Mouse (Mus musculus): ENCODE data around the gene Oxgr1.
"Not testable (repeated sequence)": the region's sequence is repeated elsewhere in the genome, so short reads cannot be mapped to it uniquely, and the experiment has no call there.

Gene Oxgr1

GRCm38 (mm10) chr14:120042187-120042820 lies at the start of gene Oxgr1:
Gene Oxgr1, minus strand, starts transcription at chr14:120042435.
- no peak for DNase-seq (ENCODE audit: low read depth, low spot score)

GRCm38 (mm10) chr14:120090401-120090800 lies 48.2 kb upstream of the Oxgr1 start:
- no peak for DNase-seq (ENCODE audit: low read depth, low spot score)

- no peak for DNase-seq (ENCODE audit: low read depth, low spot score)
Measured at GRCm38 (mm10) chr14:120089649-120090360, 47.6 kb upstream of the Oxgr1 start.

GRCm38 (mm10) chr14:120089006-120089648 lies 46.9 kb upstream of the Oxgr1 start:
- no peak for DNase-seq (ENCODE audit: low read depth, low spot score)

- DNase-seq (ENCODE audit: low read depth, low spot score), result no peak
Measured at GRCm38 (mm10) chr14:120084084-120084667, 41.9 kb upstream of the Oxgr1 start.

- DNase-seq (ENCODE audit: low read depth, low spot score), result peak; percentile 53
Measured at GRCm38 (mm10) chr14:120076192-120076591, 34.0 kb upstream of the Oxgr1 start.

- DNase-seq (ENCODE audit: low read depth, low spot score), result no peak
Measured at GRCm38 (mm10) chr14:120075746-120076145, 33.5 kb upstream of the Oxgr1 start.

GRCm38 (mm10) chr14:120074231-120074630 lies 32.0 kb upstream of the Oxgr1 start:
- no peak for DNase-seq (ENCODE audit: low read depth, low spot score)

- DNase-seq (ENCODE audit: low read depth, low spot score), result peak; percentile 48
Measured at GRCm38 (mm10) chr14:120061096-120061495, 18.9 kb upstream of the Oxgr1 start.

- no peak for DNase-seq (ENCODE audit: low read depth, low spot score)
Measured at GRCm38 (mm10) chr14:120033454-120033853, 8.8 kb downstream of the Oxgr1 start.

- DNase-seq (ENCODE audit: low read depth, low spot score), result no peak
Measured at GRCm38 (mm10) chr14:120019948-120020347, 22.3 kb downstream of the Oxgr1 start.

- no peak for DNase-seq (ENCODE audit: low read depth, low spot score)
Measured at GRCm38 (mm10) chr14:120009969-120010872, 32.0 kb downstream of the Oxgr1 start.

- DNase-seq (ENCODE audit: low read depth, low spot score), result peak; percentile 13
Measured at GRCm38 (mm10) chr14:120005153-120005552, 37.1 kb downstream of the Oxgr1 start.

GRCm38 (mm10) chr14:120003661-120004060 lies 38.6 kb downstream of the Oxgr1 start:
- no peak for DNase-seq (ENCODE audit: low read depth, low spot score)

- DNase-seq (ENCODE audit: low read depth, low spot score), result no peak
Measured at GRCm38 (mm10) chr14:120002673-120003072, 39.6 kb downstream of the Oxgr1 start.

GRCm38 (mm10) chr14:119989651-119990050 lies 52.6 kb downstream of the Oxgr1 start:
- DNase-seq (ENCODE audit: low read depth, low spot score), result no peak

GRCm38 (mm10) chr14:119988937-119989645 lies 53.1 kb downstream of the Oxgr1 start:
- DNase-seq (ENCODE audit: low read depth, low spot score), result no peak

GRCm38 (mm10) chr14:119987257-119987656 lies 55.0 kb downstream of the Oxgr1 start:
- no peak for DNase-seq (ENCODE audit: low read depth, low spot score)

GRCm38 (mm10) chr14:119986778-119987177 lies 55.5 kb downstream of the Oxgr1 start:
- DNase-seq (ENCODE audit: low read depth, low spot score), result no peak

- not testable (repeated sequence) for DNase-seq (ENCODE audit: low read depth, low spot score)
Measured at GRCm38 (mm10) chr14:119986351-119986750, 55.9 kb downstream of the Oxgr1 start.

- no peak for DNase-seq (ENCODE audit: low read depth, low spot score)
Measured at GRCm38 (mm10) chr14:119981314-119981713, 60.9 kb downstream of the Oxgr1 start.

Data from forelimb bud, embryonic 11.5 days (tissue).